Comparison of ENCODE assay signal across 8 mouse cellular contexts in the genomic region with DNA sequence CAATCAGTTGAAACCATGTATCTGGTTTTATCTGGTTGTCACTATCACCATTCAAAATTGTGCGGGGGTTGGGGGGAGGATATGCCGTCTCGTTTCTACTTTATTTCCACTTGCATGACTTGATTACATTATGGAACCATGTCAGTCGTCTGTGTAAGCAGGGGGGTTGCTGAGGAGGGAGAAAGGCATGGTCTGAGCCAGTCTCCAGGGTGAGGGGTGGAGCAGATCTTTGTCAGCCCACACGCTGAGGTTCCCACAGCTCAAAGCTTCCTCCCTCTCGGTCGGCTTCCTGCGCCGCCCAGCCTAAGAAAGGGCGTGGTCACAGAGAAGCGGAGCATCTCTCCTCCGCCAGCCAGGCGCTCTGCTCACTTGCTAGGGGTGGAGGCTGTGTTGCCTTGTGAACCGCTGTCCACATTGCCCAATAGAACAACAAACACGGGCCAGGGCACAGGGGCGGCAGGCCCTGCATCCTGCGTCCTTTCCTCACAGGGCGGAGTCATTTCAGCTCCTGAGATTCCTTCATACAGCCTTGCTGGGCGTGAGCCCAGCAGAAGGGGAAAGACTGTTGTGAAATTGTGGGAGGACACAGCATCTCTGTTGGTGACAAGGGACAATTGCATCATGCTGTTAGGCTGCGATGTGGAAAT. TPM values are rescaled to one million over a fixed set of nuclear protein-coding genes. Genes with fewer than 3 reads are reported as not detected.
DNase-seq lines count a peak whose midpoint lies in the region; ATAC-seq lines count a peak whose summit lies in the region.

No protein-coding gene starts in this region.

- no peaks in the 10 kb centered on the region for H3K9me3 ChIP-seq in intestine, embryonic 15.5 days

- H3K4me2 ChIP-seq in intestine, embryonic 15.5 days (replicated peaks) = peak overlapping the region; percentile 70

- DNase-seq in adrenal gland, adult 2 months = peak; percentile 93
- peak; percentile 64 for DNase-seq in embryo, embryonic 11.5 days (ENCODE audit: low read depth, low spot score)
- peak; percentile 56 to 81 for DNase-seq in gastrocnemius, postnatal 4 days (ENCODE audit: low spot score in 2 of 2)
- DNase-seq in left cerebral cortex, postnatal 25 days (ENCODE audit: low spot score in 2 of 2) = peak; percentile 80 to 89
- DNase-seq in mesoderm, embryonic 11.5 days (ENCODE audit: low read depth, low spot score) = peak; percentile 86
- peak; percentile 66 for DNase-seq in right cerebral cortex, postnatal 4 days
- DNase-seq in yolk sac, embryonic 10.5 days (ENCODE audit: low spot score) = peak; percentile 74

- no peaks in the 10 kb centered on the region for H3K27me3 ChIP-seq in intestine, embryonic 15.5 days (replicated peaks)

- no peaks in the 10 kb centered on the region for H3K36me3 ChIP-seq in intestine, embryonic 15.5 days

- H3K4me1 ChIP-seq in intestine, embryonic 15.5 days (replicated peaks) = no peaks in the 10 kb centered on the region

- H3K4me3 ChIP-seq in intestine, embryonic 15.5 days (replicated peaks) = peak overlapping the region; percentile 37

- peak overlapping the region; percentile 18; the same call in 1 of the 2 replicates for H3K9ac ChIP-seq in intestine, embryonic 15.5 days

- under 1% methylated on average over 20 of the region's 20 CpGs for WGBS in intestine, embryonic 15.5 days

- H3K27ac ChIP-seq in intestine, embryonic 15.5 days = no peak overlapping the region; the same call in 1 of the 2 replicates

- peak; percentile 97 for ATAC-seq in intestine, embryonic 15.5 days

- intact Hi-C loops in left cerebral cortex, postnatal 25 days (cut with DNase I) = loop anchor here (2.0 to 5.0 kb wide), 3 partner anchors 121 to 258 kb away; no protein-coding TSS in a partner anchor

RNA-seq across cellular contexts. Expression of gene Mdm1, which starts 38.5 kb away (rescaled TPM):
- 10 to 100 TPM in 1 of 2 experiments, 1 to 10 TPM in 1; 8.0 to 16.3 TPM for total RNA-seq in adrenal gland, adult 2 months (2021)
- polyA plus RNA-seq in adrenal gland, adult 2 months (2012; rRNA removed) = 1.8 and 2.3 TPM in 2 replicates
- total RNA-seq in gastrocnemius, postnatal 4 days (2021) = 1 to 10 TPM; 7.6 to 9.6 TPM
- 17.2 and 19.6 TPM in 2 replicates for polyA plus RNA-seq in intestine, embryonic 15.5 days (2015; fragmentation: Nextera tagmentation; extraction: Ambion mirVana)
- 1 to 10 TPM; 5.3 to 5.8 TPM for total RNA-seq in left cerebral cortex, postnatal 25 days (2021)
